Mouse (Mus musculus) megakaryocyte, embryonic 14.5 days (primary cell): Measurements from ENCODE around the gene Sergef.

ENCODE experiments used
- FLI1 ChIP-seq: IDR thresholded peaks from 2 replicates; pipeline ENCODE4 v1.6.1; 2012; ENCODE audit warnings: low read length, inconsistent platforms, mixed read lengths
- GATA1 ChIP-seq: IDR thresholded peaks from 3 replicates; pipeline ENCODE4 v1.6.1; 2012; ENCODE audit warnings: mixed read lengths, low read length, inconsistent platforms, borderline replicate concordance

GRCm38 (mm10) chr7:46612421-46612937 lies 27.1 kb downstream of the Sergef start:
- TF ChIP-seq GATA1: no peak
- TF ChIP-seq FLI1: no peak
